Mouse (Mus musculus) thymus, postnatal 0 days (tissue): ENCODE measurements around the gene Tdg. TPM values are rescaled to one million over a fixed set of nuclear protein-coding genes. Genes with fewer than 3 reads are reported as not detected.

Experiments
- polyA plus RNA-seq: library from polyadenylated mRNA; unstranded; fragments of >200 nt; fragmentation: Nextera tagmentation; extraction: Ambion mirVana; gene quantifications from 2 replicates; pipeline ENCODE4 v1.2.1, GENCODE M21; 2015

Gene Tdg
- polyA plus RNA-seq, 1 experiment from 2014 or later = 119 TPM

Other genes with a start within 250 kb of the Tdg start
- gene Gm1553, start 137.2 kb upstream of the Tdg start, polyA plus RNA-seq = 0.22 and 0.33 TPM in 2 replicates
- 86.1 and 87.7 TPM in 2 replicates for gene 1190007I07Rik, start 6.6 kb upstream of the Tdg start, polyA plus RNA-seq
- gene Glt8d2, start 60.8 kb downstream of the Tdg start, polyA plus RNA-seq = 3.7 and 3.8 TPM in 2 replicates
- gene Hcfc2, start 66.3 kb downstream of the Tdg start, polyA plus RNA-seq = 32.1 and 34.0 TPM in 2 replicates
- gene Nfyb, start 134.3 kb downstream of the Tdg start, polyA plus RNA-seq = 76.8 and 79.5 TPM in 2 replicates
- gene Txnrd1, start 204.1 kb downstream of the Tdg start, polyA plus RNA-seq = 58.5 and 61.6 TPM in 2 replicates
- 0.19 and 0.27 TPM in 2 replicates for gene Eid3, start 236.8 kb downstream of the Tdg start, polyA plus RNA-seq